In genomic region chr10:117987620-117988019, GRCm38 (mm10) we compare ENCODE assay signal across 13 mouse cellular contexts.
DNase-seq lines count a peak whose midpoint lies in the region; ATAC-seq and TF ChIP-seq lines count a peak whose summit lies in the region.
"Had no signal": no experiment of that assay in that cellular context is flagged by ENCODE, and none has a peak within 500 bp of the region (broad histone marks: within the 10 kb centered on the region; RNA-seq: fewer than 3 reads in every experiment).

No protein-coding gene starts in this region.

- TF ChIP-seq CTCF in midbrain, postnatal 0 days (IDR thresholded peaks at IDR 0.05), result no peak

- no peaks in the 10 kb centered on the region for H3K4me1 ChIP-seq in midbrain, postnatal 0 days (ENCODE audit: insufficient read depth, low read length)
- H3K4me1 ChIP-seq in hindbrain, embryonic 16.5 days (ENCODE audit: control insufficient read depth, insufficient read depth, low read depth, low read length), result no peaks in the 10 kb centered on the region

- no peak overlapping the region for H3K27ac ChIP-seq in midbrain, postnatal 0 days (ENCODE audit: low read depth, low read length)
- H3K27ac ChIP-seq in hindbrain, embryonic 16.5 days (ENCODE audit: low read depth, low read length), result no peak overlapping the region
- H3K27ac ChIP-seq: limb, embryonic 12.5 days; midbrain, embryonic 15.5 days had no signal

- H3K27me3 ChIP-seq in midbrain, postnatal 0 days (ENCODE audit: insufficient read depth, low read length), result no peaks in the 10 kb centered on the region
- no peaks in the 10 kb centered on the region for H3K27me3 ChIP-seq in hindbrain, embryonic 16.5 days (replicated peaks; ENCODE audit: control insufficient read depth, insufficient read depth, low read length)
- H3K27me3 ChIP-seq: limb, embryonic 12.5 days; midbrain, embryonic 15.5 days had no signal

- 70% methylated on average over 6 of the region's 6 CpGs for WGBS in midbrain, postnatal 0 days
- 75% methylated on average over 6 of the region's 6 CpGs for WGBS in hindbrain, embryonic 16.5 days

- H3K4me2 ChIP-seq in midbrain, postnatal 0 days (ENCODE audit: low read depth, low read length, poor library complexity, severe bottlenecking), result no peak overlapping the region
- no peak overlapping the region for H3K4me2 ChIP-seq in hindbrain, embryonic 16.5 days (ENCODE audit: low read length)
- H3K4me2 ChIP-seq: limb, embryonic 12.5 days; midbrain, embryonic 15.5 days had no signal

- H3K4me3 ChIP-seq in midbrain, postnatal 0 days (ENCODE audit: low read depth, low read length), result no peak overlapping the region
- H3K4me3 ChIP-seq in hindbrain, embryonic 16.5 days (ENCODE audit: low read length), result no peak overlapping the region
- H3K4me3 ChIP-seq: limb, embryonic 12.5 days; midbrain, embryonic 15.5 days had no signal

- DNase-seq in adrenal gland, postnatal 36 days, result peak; percentile 24 to 45
- no peak for DNase-seq in adrenal gland, postnatal 25 days
- DNase-seq in 3T3-L1 (ENCODE audit: low read depth, low spot score), result peak; percentile 48
- peak; percentile 29 to 55 for DNase-seq in heart, adult 9 months (ENCODE audit: low spot score in 2 of 2)
- DNase-seq in heart, postnatal 36 days, result peak; percentile 43 to 45
- no peak for DNase-seq in spleen, postnatal 4 days (ENCODE audit: low spot score in 2 of 2)
- DNase-seq in midbrain, postnatal 0 days (ENCODE audit: low spot score), result no peak
- DNase-seq: B cell, adult 2 months; gastrocnemius, postnatal 10 days; kidney, postnatal 10 days had no signal

- no peak overlapping the region for H3K9ac ChIP-seq in midbrain, postnatal 0 days (replicated peaks; ENCODE audit: low read length, poor library complexity, severe bottlenecking)
- H3K9ac ChIP-seq in hindbrain, embryonic 16.5 days (ENCODE audit: low read depth, low read length), result no peak overlapping the region
- H3K9ac ChIP-seq: limb, embryonic 12.5 days; midbrain, embryonic 15.5 days had no signal

- ATAC-seq in midbrain, postnatal 0 days (ENCODE audit: low FRiP score), result no peak
- ATAC-seq in hindbrain, embryonic 16.5 days, result no peak
- ATAC-seq: midbrain, embryonic 15.5 days had no signal

- H3K36me3 ChIP-seq in midbrain, postnatal 0 days (ENCODE audit: insufficient read depth, low read length), result no peaks in the 10 kb centered on the region
- H3K36me3 ChIP-seq in hindbrain, embryonic 16.5 days (ENCODE audit: control insufficient read depth, insufficient read depth, low read length), result no peaks in the 10 kb centered on the region
- H3K36me3 ChIP-seq: limb, embryonic 12.5 days; midbrain, embryonic 15.5 days had no signal

- intact Hi-C loops in heart, postnatal 36 days (cut with DNase I), result no loop called here

- H3K9me3 ChIP-seq in midbrain, postnatal 0 days (ENCODE audit: low read length), result no peaks in the 10 kb centered on the region
- H3K9me3 ChIP-seq in hindbrain, embryonic 16.5 days (ENCODE audit: control insufficient read depth, low read length), result no peaks in the 10 kb centered on the region
- H3K9me3 ChIP-seq: limb, embryonic 12.5 days; midbrain, embryonic 15.5 days had no signal

Comparison
In these comparisons a context has a peak if more than half of its experiments do, and no peak if none do; other contexts are left out.
1. DNase-seq: peak in adrenal gland, postnatal 36 days (2 of 2), 3T3-L1 (single experiment), heart, adult 9 months (2 of 2) and heart, postnatal 36 days (2 of 2); none in adrenal gland, postnatal 25 days (single experiment), spleen, postnatal 4 days (0 of 2) and midbrain, postnatal 0 days (single experiment).